Mouse (Mus musculus): Measurements from ENCODE around the gene Phf11c. TPM values are rescaled to one million over a fixed set of nuclear protein-coding genes. Genes with fewer than 3 reads are reported as not detected.
"Not testable (repeated sequence)": the region's sequence is repeated elsewhere in the genome, so short reads cannot be mapped to it uniquely, and the experiment has no call there.

The Phf11c gene
- total and polyA plus RNA-seq, 3 experiments = 0.92 to 1.2 TPM; not detected in 1

DNA sequence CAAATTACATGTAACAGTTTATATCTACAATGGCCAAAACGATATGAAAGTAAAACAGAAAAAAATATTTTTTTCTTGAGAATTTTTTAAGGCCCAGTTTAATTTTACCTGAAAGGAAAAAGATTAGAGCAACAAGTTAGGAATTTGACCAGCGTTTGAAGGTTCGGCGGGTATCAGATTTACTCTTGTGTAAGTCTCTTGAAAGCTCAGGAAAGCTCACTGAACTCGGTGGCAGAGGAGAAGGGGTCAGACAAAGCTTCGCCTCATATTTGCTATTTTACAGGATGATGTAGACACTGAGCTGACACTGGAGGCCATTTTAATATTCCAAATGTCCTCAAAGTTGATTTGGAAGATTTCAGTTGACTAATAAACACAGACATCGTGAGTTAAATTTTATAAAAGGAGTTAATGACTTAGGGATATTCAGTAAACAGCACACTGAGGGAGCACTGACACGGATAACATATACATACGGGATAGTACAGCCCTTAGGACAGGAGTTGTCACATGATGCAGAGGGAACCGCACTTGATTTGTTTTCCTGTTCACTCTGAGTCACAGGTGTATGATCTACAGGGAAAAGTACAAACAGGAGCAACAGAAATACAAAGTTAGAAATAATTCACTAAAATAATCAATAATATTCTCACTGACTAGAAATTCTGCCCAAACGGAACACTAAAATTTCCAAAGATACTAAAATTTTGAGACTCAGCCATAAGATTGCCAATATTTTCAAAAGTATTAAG, 27.9 kb upstream of the Phf11c start:
- Histone ChIP-seq H3K9me3 (replicated peaks; ENCODE audit: insufficient read depth, low read length) (no peaks in the 10 kb centered on the region), H3K4me1 (ENCODE audit: control insufficient read depth in 1 of 2, insufficient read depth in 2 of 2, low read length in 2 of 2) (peaks cover 0 to 7% of the 10 kb centered on the region in 2 experiments; a peak in 2 of 4 replicates), H3K79me2 (ENCODE audit: control insufficient read depth, insufficient read depth, low read length, poor library complexity) (no peaks in the 10 kb centered on the region), H3K36me3 (ENCODE audit: control insufficient read depth in 1 of 2, insufficient read depth in 2 of 2, low read length in 2 of 2) (peaks cover 2 to 15% of the 10 kb centered on the region in 2 experiments), H3K27ac (ENCODE audit: control insufficient read depth, low read depth, low read length) (no peak overlapping the region), H3K9ac (ENCODE audit: control insufficient read depth, low read depth, low read length, poor library complexity, severe bottlenecking) (no peak overlapping the region), H3K4me3 (ENCODE audit: control insufficient read depth in 1 of 2, insufficient read depth in 1 of 2, low read depth in 2 of 2, low read length in 2 of 2) (no peak overlapping the region), H3K27me3 (ENCODE audit: control insufficient read depth in 1 of 2, insufficient read depth in 2 of 2, low read length in 2 of 2) (no peaks in the 10 kb centered on the region)
- TF ChIP-seq ZNF384 (IDR thresholded peaks at IDR 0.05; ENCODE audit: low read depth, low read length) (no peak), ETS1 (IDR thresholded peaks at IDR 0.05; ENCODE audit: low read depth, low read length) (no peak), MAZ (IDR thresholded peaks at IDR 0.05; ENCODE audit: low read depth, low read length) (no peak), CTCF (IDR thresholded peaks at IDR 0.05 in 2 of 3, conservative IDR thresholded peaks at IDR 0.05 in 1 of 3; ENCODE audit: control insufficient read depth in 1 of 3, insufficient read depth in 1 of 3, low read depth in 2 of 3, low read length in 3 of 3, poor library complexity in 1 of 3, severe bottlenecking in 1 of 3) (no peak), UBTF (IDR thresholded peaks at IDR 0.05; ENCODE audit: borderline replicate concordance, insufficient read depth, low read depth, low read length) (no peak), RAD21 (IDR thresholded peaks at IDR 0.05; ENCODE audit: low read depth, low read length) (no peak), KAT2A (conservative IDR thresholded peaks at IDR 0.05; ENCODE audit: low read depth, low read length) (no peak)
- DNase-seq (ENCODE audit: low read depth, low spot score) = no peak

DNA sequence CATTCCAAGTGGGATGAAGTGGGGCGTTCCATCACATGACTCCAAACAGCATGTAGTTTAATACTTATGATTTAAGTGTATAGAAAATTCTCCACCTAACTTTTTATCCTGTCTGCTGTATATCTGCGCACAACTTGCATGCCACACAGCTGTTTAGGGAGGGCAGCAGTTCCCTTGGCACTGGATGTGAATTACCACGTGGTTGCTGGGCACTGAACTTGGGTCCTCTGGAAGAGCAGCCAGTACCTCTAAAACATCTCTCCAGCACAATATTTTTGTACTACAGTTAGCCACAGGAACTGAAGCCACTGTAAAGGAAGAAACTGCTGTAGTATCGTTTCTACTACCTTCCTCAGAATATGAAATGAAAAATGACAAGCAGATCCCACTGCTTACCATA, 23.0 kb upstream of the Phf11c start:
- no peak for DNase-seq (ENCODE audit: low read depth, low spot score)
- no peaks in the 10 kb centered on the region for H3K27me3 ChIP-seq (ENCODE audit: control insufficient read depth in 1 of 2, insufficient read depth in 2 of 2, low read length in 2 of 2)
- no peaks in the 10 kb centered on the region for H3K9me3 ChIP-seq (replicated peaks; ENCODE audit: insufficient read depth, low read length)
- TF ChIP-seq NRF1 (IDR thresholded peaks at IDR 0.05; ENCODE audit: insufficient read depth, low read depth, low read length, poor library complexity, severe bottlenecking) = no peak
- TF ChIP-seq CHD1 (IDR thresholded peaks at IDR 0.05; ENCODE audit: low read depth, low read length) = no peak
- TF ChIP-seq SIN3A (IDR thresholded peaks at IDR 0.05; ENCODE audit: low read length) = no peak
- no peak for TF ChIP-seq RCOR1 (IDR thresholded peaks at IDR 0.05; ENCODE audit: low read depth, low read length)
- no peak for TF ChIP-seq USF1 (IDR thresholded peaks at IDR 0.05; ENCODE audit: low read depth, low read length)
- TF ChIP-seq BHLHE40 (IDR thresholded peaks at IDR 0.05; ENCODE audit: borderline replicate concordance, low read depth, low read length) = no peak
- no peak for TF ChIP-seq CHD2 (IDR thresholded peaks at IDR 0.05; ENCODE audit: low read length)
- no peak for TF ChIP-seq MYB (IDR thresholded peaks at IDR 0.05; ENCODE audit: low read depth, low read length)
- TF ChIP-seq POLR2AphosphoS5 (IDR thresholded peaks at IDR 0.05; ENCODE audit: borderline replicate concordance, low read depth, low read length) = no peak
- TF ChIP-seq RAD21 (IDR thresholded peaks at IDR 0.05; ENCODE audit: low read depth, low read length) = no peak
- TF ChIP-seq EP300 (IDR thresholded peaks at IDR 0.05; ENCODE audit: low read depth in 1 of 2, low read length in 2 of 2) = no peak
- no peak for TF ChIP-seq MYC (IDR thresholded peaks at IDR 0.05; ENCODE audit: low read depth, low read length)
- TF ChIP-seq TCF12 (IDR thresholded peaks at IDR 0.05; ENCODE audit: low read depth, low read length) = no peak
- no peak for TF ChIP-seq NELFE (IDR thresholded peaks at IDR 0.05; ENCODE audit: low read depth, low read length)
- no peak for TF ChIP-seq TBP (IDR thresholded peaks at IDR 0.05; ENCODE audit: low read depth, low read length)
- no peak for TF ChIP-seq POLR2AphosphoS2 (IDR thresholded peaks at IDR 0.05; ENCODE audit: low read length)
- no peak for TF ChIP-seq TAL1 (IDR thresholded peaks at IDR 0.05; ENCODE audit: low read length)
- no peak for TF ChIP-seq GATA1 (IDR thresholded peaks at IDR 0.05; ENCODE audit: low read depth, low read length)
- TF ChIP-seq MAZ (IDR thresholded peaks at IDR 0.05; ENCODE audit: low read depth, low read length) = no peak
- no peak for TF ChIP-seq ETS1 (IDR thresholded peaks at IDR 0.05; ENCODE audit: low read depth, low read length)
- H3K9ac ChIP-seq (ENCODE audit: control insufficient read depth, low read depth, low read length, poor library complexity, severe bottlenecking) = no peak overlapping the region
- H3K27ac ChIP-seq (ENCODE audit: control insufficient read depth, low read depth, low read length) = no peak overlapping the region
- H3K36me3 ChIP-seq (ENCODE audit: control insufficient read depth in 1 of 2, insufficient read depth in 2 of 2, low read length in 2 of 2) = peaks cover 0 to 15% of the 10 kb centered on the region in 2 experiments; a peak in 2 of 4 replicates
- no peaks in the 10 kb centered on the region for H3K4me1 ChIP-seq (ENCODE audit: control insufficient read depth in 1 of 2, insufficient read depth in 2 of 2, low read length in 2 of 2)
- no peak overlapping the region for H3K4me3 ChIP-seq (ENCODE audit: control insufficient read depth in 1 of 2, insufficient read depth in 1 of 2, low read depth in 2 of 2, low read length in 2 of 2)
- H3K79me2 ChIP-seq (ENCODE audit: control insufficient read depth, insufficient read depth, low read length, poor library complexity) = no peaks in the 10 kb centered on the region

DNA sequence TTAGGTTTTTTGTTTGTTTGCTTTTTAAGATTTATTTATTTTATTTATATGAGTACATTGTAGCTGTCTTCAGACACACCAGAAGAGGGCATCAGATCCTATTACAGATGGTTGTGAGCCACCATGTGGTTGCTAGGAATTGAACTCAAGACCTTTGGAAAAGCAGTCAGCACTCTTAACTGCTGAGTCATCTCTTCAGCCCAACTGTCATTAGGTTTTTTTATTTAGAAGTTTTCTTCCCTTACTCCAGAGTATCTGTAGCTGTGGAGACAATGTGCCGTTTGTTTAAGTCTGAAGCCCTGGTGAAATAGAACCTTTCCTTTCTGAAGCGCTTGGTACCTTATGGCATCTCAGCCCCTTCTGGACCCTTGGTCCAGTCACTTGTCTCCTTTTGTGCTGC, 19.8 kb upstream of the Phf11c start:
- H3K9me3 ChIP-seq (replicated peaks; ENCODE audit: insufficient read depth, low read length) = not testable (repeated sequence)

More for the DNA sequence above, 19.8 kb upstream of the Phf11c start:
- peak; percentile 17 for DNase-seq (ENCODE audit: low read depth, low spot score)
- not testable (repeated sequence) for H3K9ac ChIP-seq (ENCODE audit: control insufficient read depth, low read depth, low read length, poor library complexity, severe bottlenecking); H3K4me1 ChIP-seq (ENCODE audit: control insufficient read depth in 1 of 2, insufficient read depth in 2 of 2, low read length in 2 of 2); H3K79me2 ChIP-seq (ENCODE audit: control insufficient read depth, insufficient read depth, low read length, poor library complexity); H3K27me3 ChIP-seq (ENCODE audit: control insufficient read depth in 1 of 2, insufficient read depth in 2 of 2, low read length in 2 of 2); H3K4me3 ChIP-seq (ENCODE audit: control insufficient read depth in 1 of 2, insufficient read depth in 1 of 2, low read depth in 2 of 2, low read length in 2 of 2); H3K27ac ChIP-seq (ENCODE audit: control insufficient read depth, low read depth, low read length)
- H3K36me3 ChIP-seq (ENCODE audit: control insufficient read depth in 1 of 2, insufficient read depth in 2 of 2, low read length in 2 of 2) = peaks cover 0 to 12% of the 10 kb centered on the region in 2 experiments; a peak in 2 of 4 replicates
